Mouse (Mus musculus) G1E (cell line): ENCODE results near the gene Bri3bp.

Experiments used
- CTCF ChIP-seq: IDR thresholded peaks from 2 replicates; pipeline ENCODE4 v1.5.1; 2012; ENCODE audit warnings: low read depth, low read length, inconsistent platforms, mixed read lengths
- GATA1 ChIP-seq: IDR thresholded peaks from 2 replicates; pipeline ENCODE4 v1.6.1; 2012; ENCODE audit warnings: borderline replicate concordance, low read length, inconsistent platforms, mixed read lengths
- GATA2 ChIP-seq: IDR thresholded peaks from 2 replicates; pipeline ENCODE4 v1.6.1; 2012; ENCODE audit warnings: low read depth, low read length, inconsistent platforms, borderline replicate concordance
- POLR2AphosphoS5 ChIP-seq: IDR thresholded peaks from 2 replicates; pipeline ENCODE4 v1.6.1; 2012; ENCODE audit warnings: low read depth, low read length, inconsistent platforms; ENCODE audit not compliant: insufficient replicate concordance
- TAL1 ChIP-seq: conservative IDR thresholded peaks from 2 replicates; pipeline ENCODE4 v1.6.1; 2012; ENCODE audit warnings: low read depth, low read length, inconsistent platforms, mixed read lengths

DNA sequence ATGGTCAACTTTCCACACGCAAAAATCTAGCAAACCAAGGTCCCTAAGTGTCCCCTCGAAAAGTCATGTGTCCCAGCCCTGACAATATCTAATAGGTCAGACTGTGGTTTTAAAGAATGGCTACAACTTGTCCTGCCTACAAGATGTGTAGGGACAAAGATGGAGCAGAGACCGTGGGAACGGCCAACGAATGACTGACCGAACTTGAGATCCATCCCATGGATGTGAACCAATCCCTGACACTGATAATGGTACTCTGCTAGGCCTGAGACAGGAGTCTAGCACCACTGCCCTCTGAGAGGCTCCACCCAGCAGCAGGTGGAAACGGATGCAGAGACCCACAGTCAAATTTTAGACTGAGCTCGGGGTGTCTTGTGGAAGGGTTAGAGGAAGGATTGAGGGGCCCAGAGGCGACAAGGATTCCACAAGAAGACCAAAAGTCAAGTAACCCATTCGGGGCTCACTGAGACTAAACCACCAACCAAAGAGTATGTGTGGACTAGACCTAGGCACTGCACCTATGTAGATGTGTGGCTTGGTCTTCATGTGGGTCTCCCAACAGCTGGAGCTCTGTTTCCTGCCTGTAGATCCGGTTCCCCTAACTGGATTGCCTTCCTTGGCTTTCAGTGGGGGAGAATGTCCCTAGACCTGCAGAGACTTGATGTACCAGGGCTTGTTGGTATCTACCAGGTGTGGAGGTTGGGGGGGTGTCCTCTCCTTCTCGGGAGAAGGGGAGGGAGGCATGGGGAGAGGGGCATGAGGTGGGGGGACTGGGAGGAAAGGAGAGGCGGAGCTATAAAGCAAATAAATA, 34.1 kb upstream of the Bri3bp start:
- no peak for TF ChIP-seq CTCF
- TF ChIP-seq TAL1 = no peak
- TF ChIP-seq GATA1 = no peak
- TF ChIP-seq POLR2AphosphoS5 = no peak
- TF ChIP-seq GATA2 = no peak
